Mouse (Mus musculus) intestine, postnatal 0 days (tissue): ENCODE measurements around the gene Pigb. TPM values are rescaled to one million over a fixed set of nuclear protein-coding genes. Genes with fewer than 3 reads are reported as not detected.

Experiments
- ATAC-seq: fragments of 200-750 bp; cut with Nextera tagmentation; 2 replicates; pipeline ENCODE4 v1.8.0; 2017; ENCODE audit warnings: mild to moderate bottlenecking, moderate TSS enrichment, moderate library complexity
- H3K27ac ChIP-seq: fragments of 300-500 bp; sonication (generic); 2 replicates; pipeline ENCODE4 v1.5.1; 2014; ENCODE audit warnings: mild to moderate bottlenecking, low read depth, low read length, moderate library complexity
- H3K27me3 ChIP-seq: fragments of 300-500 bp; sonication (generic); replicated peaks from 2 replicates; pipeline ENCODE4 v1.6.1; 2014; ENCODE audit warnings: low read length, mixed read lengths; ENCODE audit not compliant: control insufficient read depth, insufficient read depth
- H3K36me3 ChIP-seq: fragments of 300-500 bp; sonication (generic); 2 replicates; pipeline ENCODE4 v1.6.1; 2014; ENCODE audit warnings: mild to moderate bottlenecking, moderate library complexity; ENCODE audit not compliant: control insufficient read depth, insufficient read depth
- H3K4me1 ChIP-seq: fragments of 300-500 bp; sonication (generic); replicated peaks from 2 replicates; pipeline ENCODE4 v1.6.1; 2014; ENCODE audit warnings: antibody characterized with exemption, low read length, mixed read lengths; ENCODE audit not compliant: control insufficient read depth, insufficient read depth
- H3K4me2 ChIP-seq: fragments of 300-500 bp; sonication (generic); replicated peaks from 2 replicates; pipeline ENCODE4 v1.6.1; 2014; ENCODE audit warnings: low read depth, mild to moderate bottlenecking, moderate library complexity
- H3K4me3 ChIP-seq: fragments of 300-500 bp; sonication (generic); 2 replicates; pipeline ENCODE4 v1.5.1; 2014; ENCODE audit warnings: low read depth, low read length
- H3K9ac ChIP-seq: fragments of 300-500 bp; sonication (generic); 2 replicates; pipeline ENCODE4 v1.6.1; 2014; ENCODE audit warnings: mild to moderate bottlenecking, low read depth, low read length
- H3K9me3 ChIP-seq: fragments of 300-500 bp; sonication (generic); 2 replicates; pipeline ENCODE4 v1.6.1; 2016; ENCODE audit warnings: mixed run types; ENCODE audit not compliant: control insufficient read depth
- CTCF ChIP-seq: sonication (generic); IDR thresholded peaks from 2 replicates; pipeline ENCODE4 v1.5.1; 2016; ENCODE audit warnings: low read depth, mild to moderate bottlenecking, control low read depth, antibody characterized with exemption, moderate library complexity
- WGBS: fragments of 180-500 bp; shearing (Covaris S2); extraction: QIAGEN DNeasy Blood & Tissue Kit; methylation state at CpG from one replicate; pipeline ENCODE4 v1.1.7; 2014; 5-methylcytosine and 5-hydroxymethylcytosine counted together
- microRNA-seq: library from miRNA; unstranded; fragments of <30 nt; microRNA quantifications from one replicate; pipeline ENCODE4, GENCODE M21; 2016
- polyA plus RNA-seq: library from polyadenylated mRNA; unstranded; fragments of >200 nt; fragmentation: Nextera tagmentation; extraction: Ambion mirVana; gene quantifications from 2 replicates; pipeline ENCODE4 v1.2.1, GENCODE M21; 2015

Gene Pigb
- polyA plus RNA-seq, 1 experiment from 2014 or later: 5.9 TPM

DNA sequence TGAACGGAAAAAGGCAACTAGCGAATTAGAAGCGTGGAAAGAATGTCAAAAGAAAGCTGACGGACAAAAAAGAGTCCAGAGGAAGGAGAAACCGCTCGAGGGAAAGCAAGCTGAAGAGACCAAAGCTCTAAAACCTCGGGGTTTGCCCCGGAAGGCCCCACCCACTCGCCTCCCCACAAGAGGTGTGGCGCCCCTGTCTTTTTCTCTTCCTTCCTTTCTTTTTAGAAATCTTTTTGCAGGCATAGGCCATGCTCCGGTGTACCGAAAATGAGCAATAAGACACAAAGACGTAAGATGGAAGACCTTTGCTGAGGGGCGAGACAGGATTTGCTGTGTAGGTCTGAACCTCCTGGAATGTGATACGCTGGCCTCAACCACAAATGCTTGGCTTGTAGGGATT, 78.2 kb downstream of the Pigb start:
- Histone ChIP-seq H3K4me3 (no peak overlapping the region), H3K36me3 (no peaks in the 10 kb centered on the region), H3K27ac (no peak overlapping the region), H3K4me1 (no peaks in the 10 kb centered on the region), H3K4me2 (no peak overlapping the region), H3K27me3 (no peaks in the 10 kb centered on the region), H3K9me3 (no peaks in the 10 kb centered on the region), H3K9ac (no peak overlapping the region)
- no peak for TF ChIP-seq CTCF
- ATAC-seq: no peak
- WGBS: 76% methylated on average over 15 of the region's 15 CpGs

DNA sequence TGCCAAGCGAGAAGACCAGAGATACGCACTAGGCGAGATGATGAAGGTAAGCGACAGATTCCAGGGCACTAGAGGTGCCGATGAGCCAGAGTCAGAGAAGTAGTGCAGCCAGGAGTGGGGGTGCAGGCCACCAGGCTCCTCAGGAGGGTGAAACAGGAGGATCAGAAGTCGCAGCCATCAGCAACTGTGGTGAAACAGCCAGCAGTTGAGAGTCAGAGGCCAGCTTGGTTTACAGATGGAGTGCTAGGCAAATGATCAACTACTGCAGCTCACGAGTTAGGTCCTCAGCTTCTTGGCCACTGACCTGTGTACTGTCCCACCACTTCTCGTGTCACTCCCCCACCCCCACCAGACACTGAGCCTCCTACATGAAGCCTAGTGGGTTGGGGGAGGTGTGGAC, 78.8 kb downstream of the Pigb start:
- Histone ChIP-seq H3K36me3 (no peaks in the 10 kb centered on the region), H3K9me3 (no peaks in the 10 kb centered on the region), H3K4me2 (no peak overlapping the region), H3K4me1 (no peaks in the 10 kb centered on the region), H3K27me3 (no peaks in the 10 kb centered on the region), H3K27ac (no peak overlapping the region), H3K9ac (no peak overlapping the region), H3K4me3 (no peak overlapping the region)
- 62% methylated on average over 8 of the region's 8 CpGs for WGBS
- no peak for TF ChIP-seq CTCF
- no peak for ATAC-seq

DNA sequence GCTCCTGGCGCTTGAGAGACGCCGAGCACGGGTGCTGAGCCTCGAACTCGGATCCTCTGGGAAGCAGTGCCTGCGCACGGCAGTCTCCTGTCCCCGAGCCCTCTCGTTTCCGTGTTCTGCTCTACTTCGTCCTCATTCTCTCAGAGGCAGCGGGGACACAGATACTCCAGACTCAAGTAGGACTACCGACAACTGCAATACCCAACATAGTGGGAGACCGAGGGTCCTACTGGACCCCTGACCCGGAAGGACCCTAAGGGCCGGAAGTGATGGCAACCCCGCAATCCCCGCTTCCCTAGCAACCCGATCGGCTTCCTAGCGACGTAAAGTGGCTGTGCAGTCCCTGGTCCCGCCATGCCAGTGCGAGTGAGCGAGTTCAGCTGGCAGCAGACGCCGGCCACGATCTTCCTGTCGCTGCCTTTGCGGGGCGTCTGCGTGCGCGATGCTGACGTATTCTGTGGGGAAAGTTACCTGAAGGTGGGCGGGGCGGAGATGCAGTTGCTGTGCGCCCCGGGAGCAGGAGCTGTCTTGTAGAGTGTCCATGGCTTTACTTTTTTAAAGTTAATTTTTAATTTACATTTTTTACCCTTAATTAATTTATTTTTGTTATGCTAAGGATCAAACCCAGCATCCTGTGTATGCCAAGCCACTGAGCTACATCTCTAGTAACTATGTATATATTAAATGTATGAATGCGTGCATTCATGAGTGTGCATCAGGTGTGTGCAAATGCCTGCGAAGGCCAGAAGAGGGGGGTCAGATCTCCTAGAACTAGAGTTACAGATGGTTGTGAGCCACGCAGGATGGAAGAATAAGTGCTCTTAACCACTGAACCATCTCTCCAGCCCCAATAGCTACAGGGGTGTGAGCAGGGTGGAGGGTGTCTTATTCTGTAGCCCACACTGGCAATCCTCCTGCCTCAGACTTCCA, 81.4 kb downstream of the Pigb start, which contains the start of the genes Dyx1c1 and Gm44503:
Gene Dyx1c1 (plus strand): TSS at position 265 of the 930 bp plus-strand sequence.
Gene Gm44503 (plus strand): TSS at position 332 of the 930 bp plus-strand sequence.
- H3K4me3 ChIP-seq: peak within 1 kb of the TSS; percentile 47
- H3K4me1 ChIP-seq: no peaks in the 10 kb centered on the region
- 2% methylated on average over 43 of the region's 43 CpGs for WGBS
- TF ChIP-seq CTCF: no peak; the same call in none of the 2 replicates
- H3K36me3 ChIP-seq: no peaks in the 10 kb centered on the region
- peak within 1 kb of the TSS; percentile 57 for H3K9ac ChIP-seq
- peak; percentile 80 for ATAC-seq
- H3K27me3 ChIP-seq: no peaks in the 10 kb centered on the region
- H3K27ac ChIP-seq: no peak within 1 kb of the TSS
- H3K4me2 ChIP-seq: peak within 1 kb of the TSS; percentile 74
- H3K9me3 ChIP-seq: no peaks in the 10 kb centered on the region

Small RNA genes within 50 kb of the gene (microRNA-seq; reads per million reads assigned to microRNA genes)
- not detected for gene Gm27353

Other genes starting within 250 kb of the Pigb start
- 0.17 and 0.21 TPM in 2 replicates for gene Prtg, start 233.5 kb downstream of the Pigb start, polyA plus RNA-seq
- 0.90 TPM in 2 replicates for gene Pygo1, start 114.7 kb downstream of the Pigb start, polyA plus RNA-seq
- 0.16 and 0.27 TPM in 2 replicates for gene Dyx1c1, start 81.6 kb downstream of the Pigb start, polyA plus RNA-seq
- 0.20 TPM in 1 of 2 replicates, not detected in the other for gene Gm44503, start 81.5 kb downstream of the Pigb start, polyA plus RNA-seq
- gene Ccpg1os, start 55.0 kb downstream of the Pigb start, polyA plus RNA-seq: 6.7 and 7.7 TPM in 2 replicates
- 16.2 and 17.4 TPM in 2 replicates for gene Ccpg1, start 54.9 kb downstream of the Pigb start, polyA plus RNA-seq
- gene Rab27a, start 4.5 kb upstream of the Pigb start, polyA plus RNA-seq: 5.7 and 5.8 TPM in 2 replicates
- 0.16 TPM in 1 of 2 replicates, not detected in the other for gene Khdc3, start 61.5 kb upstream of the Pigb start, polyA plus RNA-seq
- not detected in 2 replicates for gene Gm20509, start 62.1 kb upstream of the Pigb start, polyA plus RNA-seq
- 45.0 and 45.3 TPM in 2 replicates for gene Rsl24d1, start 73.0 kb upstream of the Pigb start, polyA plus RNA-seq